Comparison of ENCODE assay signal across 22 mouse cellular contexts in the genomic region with DNA sequence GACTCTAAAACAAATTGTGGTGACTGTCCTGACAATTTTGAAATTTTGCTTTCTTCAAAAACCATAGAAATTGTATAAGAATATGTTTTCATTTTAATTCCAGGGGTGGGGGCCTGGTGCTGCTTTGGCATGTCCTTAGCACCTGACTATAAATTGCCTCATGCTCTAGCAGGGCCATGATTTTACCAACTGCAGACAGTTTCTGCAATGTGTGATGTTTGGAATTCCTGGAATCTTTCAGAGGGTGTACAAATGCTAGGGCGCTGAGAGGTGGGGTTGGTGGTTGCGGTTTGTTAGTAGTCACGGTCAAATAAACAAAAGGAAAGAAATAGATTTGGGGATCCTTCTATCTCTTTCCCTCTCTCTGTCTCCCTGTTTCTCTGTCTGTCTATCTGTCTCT. TPM values are rescaled to one million over a fixed set of nuclear protein-coding genes. Genes with fewer than 3 reads are reported as not detected.
DNase-seq lines count a peak whose midpoint lies in the region; ATAC-seq and TF ChIP-seq lines count a peak whose summit lies in the region.
"Had no signal": no experiment of that assay in that cellular context is flagged by ENCODE, and none has a peak within 500 bp of the region (broad histone marks: within the 10 kb centered on the region; RNA-seq: fewer than 3 reads in every experiment).

No protein-coding gene starts in this region.

- ATAC-seq in intestine, postnatal 0 days, result no peak
- no peak for ATAC-seq in intestine, embryonic 15.5 days
- no peak for ATAC-seq in midbrain, embryonic 11.5 days (ENCODE audit: low FRiP score)
- no peak for ATAC-seq in midbrain, embryonic 14.5 days (ENCODE audit: low FRiP score, low TSS enrichment)
- ATAC-seq: CD4-positive, CD25-positive, alpha-beta regulatory T cell, adult 4 months; forebrain, embryonic 13.5 days; forebrain, embryonic 15.5 days; forebrain, postnatal 0 days had no signal

- peak overlapping the region; percentile 60; the same call in 1 of the 2 replicates for H3K27ac ChIP-seq in intestine, postnatal 0 days (ENCODE audit: low read depth, low read length)
- no peak overlapping the region for H3K27ac ChIP-seq in intestine, embryonic 15.5 days
- no peak overlapping the region for H3K27ac ChIP-seq in midbrain, embryonic 11.5 days (ENCODE audit: low read depth, low read length)
- H3K27ac ChIP-seq in midbrain, embryonic 14.5 days (replicated peaks; ENCODE audit: low read depth, low read length), result no peak overlapping the region
- peak overlapping the region; percentile 90 for H3K27ac ChIP-seq in small intestine, adult 2 months (ENCODE audit: insufficient read depth, low read depth, low read length)
- H3K27ac ChIP-seq: embryonic facial prominence, embryonic 10.5 days; embryonic facial prominence, embryonic 12.5 days; forebrain, embryonic 13.5 days; forebrain, embryonic 15.5 days had no signal

- no peak for TF ChIP-seq POLR2A in small intestine, adult 2 months (IDR thresholded peaks at IDR 0.05; ENCODE audit: low read depth, low read length)

- 0 out of 2 replicates have a peak, but pooled peaks cover 3% of the 10 kb centered on the region for H3K36me3 ChIP-seq in intestine, postnatal 0 days (ENCODE audit: control insufficient read depth, insufficient read depth)
- H3K36me3 ChIP-seq in intestine, embryonic 15.5 days, result no peaks in the 10 kb centered on the region
- no peaks in the 10 kb centered on the region for H3K36me3 ChIP-seq in midbrain, embryonic 11.5 days (ENCODE audit: control insufficient read depth, insufficient read depth, low read length)
- no peaks in the 10 kb centered on the region for H3K36me3 ChIP-seq in midbrain, embryonic 14.5 days (ENCODE audit: control insufficient read depth, insufficient read depth, low read length)
- H3K36me3 ChIP-seq in small intestine, adult 2 months (ENCODE audit: control insufficient read depth, insufficient read depth, low read length), result no peaks in the 10 kb centered on the region
- H3K36me3 ChIP-seq: embryonic facial prominence, embryonic 10.5 days; forebrain, embryonic 15.5 days; G1E had no signal

- peak; percentile 67 for DNase-seq in midbrain, embryonic 11.5 days (ENCODE audit: low spot score, missing footprints)
- DNase-seq in midbrain, embryonic 14.5 days, result no peak
- DNase-seq in cerebellum, adult 11-12 months, result no peak
- DNase-seq: adrenal gland, adult 2 months; adrenal gland, postnatal 10 days; adrenal gland, postnatal 25 days; B cell, adult 2 months; cerebellum, adult 11 months; cerebellum, adult 2 months; cerebellum, adult 9-10 months; cerebellum, postnatal 10 days; cerebellum, postnatal 25 days; forebrain, postnatal 0 days had no signal

- no peak overlapping the region for H3K4me3 ChIP-seq in intestine, postnatal 0 days (ENCODE audit: low read depth, low read length)
- no peak overlapping the region for H3K4me3 ChIP-seq in intestine, embryonic 15.5 days (replicated peaks)
- H3K4me3 ChIP-seq in midbrain, embryonic 11.5 days (ENCODE audit: low read depth, low read length), result no peak overlapping the region
- H3K4me3 ChIP-seq in midbrain, embryonic 14.5 days (replicated peaks; ENCODE audit: low read depth, low read length), result no peak overlapping the region
- H3K4me3 ChIP-seq in small intestine, adult 2 months (ENCODE audit: low read depth, low read length), result no peak overlapping the region
- H3K4me3 ChIP-seq: embryonic facial prominence, embryonic 10.5 days; embryonic facial prominence, embryonic 12.5 days; forebrain, embryonic 13.5 days; forebrain, embryonic 15.5 days had no signal

- H3K9me3 ChIP-seq in intestine, postnatal 0 days (ENCODE audit: control insufficient read depth), result no peaks in the 10 kb centered on the region
- H3K9me3 ChIP-seq in intestine, embryonic 15.5 days, result no peaks in the 10 kb centered on the region
- no peaks in the 10 kb centered on the region for H3K9me3 ChIP-seq in midbrain, embryonic 11.5 days (ENCODE audit: control insufficient read depth, low read length)
- no peaks in the 10 kb centered on the region for H3K9me3 ChIP-seq in midbrain, embryonic 14.5 days (ENCODE audit: control insufficient read depth, low read length)
- H3K9me3 ChIP-seq: embryonic facial prominence, embryonic 10.5 days; embryonic facial prominence, embryonic 12.5 days; forebrain, embryonic 13.5 days; forebrain, embryonic 15.5 days; G1E had no signal

- H3K4me2 ChIP-seq in intestine, postnatal 0 days (replicated peaks; ENCODE audit: low read depth), result no peak overlapping the region
- no peak overlapping the region for H3K4me2 ChIP-seq in intestine, embryonic 15.5 days (replicated peaks)
- no peak overlapping the region for H3K4me2 ChIP-seq in midbrain, embryonic 11.5 days
- no peak overlapping the region for H3K4me2 ChIP-seq in midbrain, embryonic 14.5 days (ENCODE audit: low read length)
- H3K4me2 ChIP-seq: embryonic facial prominence, embryonic 12.5 days; forebrain, embryonic 13.5 days; forebrain, embryonic 15.5 days had no signal

- no peak for TF ChIP-seq CTCF in intestine, postnatal 0 days (IDR thresholded peaks at IDR 0.05; ENCODE audit: low read depth)
- no peak for TF ChIP-seq CTCF in small intestine, adult 2 months (IDR thresholded peaks at IDR 0.05; ENCODE audit: extremely low read depth, insufficient read length, insufficient replicate concordance, low read depth, low read length)

- no peaks in the 10 kb centered on the region for H3K27me3 ChIP-seq in intestine, postnatal 0 days (replicated peaks; ENCODE audit: control insufficient read depth, insufficient read depth, low read length)
- H3K27me3 ChIP-seq in intestine, embryonic 15.5 days (replicated peaks), result 0 out of 2 replicates have a peak, but pooled peaks cover 4% of the 10 kb centered on the region
- no peaks in the 10 kb centered on the region; the same call in 1 of the 2 replicates for H3K27me3 ChIP-seq in midbrain, embryonic 11.5 days (ENCODE audit: control insufficient read depth, insufficient read depth, low read length)
- H3K27me3 ChIP-seq in midbrain, embryonic 14.5 days (ENCODE audit: control insufficient read depth, insufficient read depth, low read length), result no peaks in the 10 kb centered on the region
- H3K27me3 ChIP-seq in small intestine, adult 2 months (ENCODE audit: control insufficient read depth, insufficient read depth, low read length), result no peaks in the 10 kb centered on the region
- H3K27me3 ChIP-seq: forebrain, embryonic 15.5 days had no signal

- H3K9ac ChIP-seq in intestine, postnatal 0 days (ENCODE audit: low read depth, low read length), result no peak overlapping the region
- no peak overlapping the region for H3K9ac ChIP-seq in intestine, embryonic 15.5 days
- no peak overlapping the region for H3K9ac ChIP-seq in midbrain, embryonic 11.5 days (ENCODE audit: low read length)
- no peak overlapping the region for H3K9ac ChIP-seq in midbrain, embryonic 14.5 days (replicated peaks; ENCODE audit: low read length)
- H3K9ac ChIP-seq: embryonic facial prominence, embryonic 12.5 days; forebrain, embryonic 13.5 days; forebrain, embryonic 15.5 days; forebrain, postnatal 0 days had no signal

- WGBS in intestine, postnatal 0 days, result 72% methylated on average over 3 of the region's 3 CpGs
- 74% methylated on average over 3 of the region's 3 CpGs for WGBS in intestine, embryonic 15.5 days
- 94% methylated on average over 3 of the region's 3 CpGs for WGBS in midbrain, embryonic 11.5 days
- 92% methylated on average over 3 of the region's 3 CpGs for WGBS in midbrain, embryonic 14.5 days
- WGBS in small intestine, adult 2 months, result 91% methylated on average over 3 of the region's 3 CpGs

- H3K4me1 ChIP-seq in intestine, postnatal 0 days (replicated peaks; ENCODE audit: control insufficient read depth, insufficient read depth, low read length), result no peaks in the 10 kb centered on the region
- peaks cover 11% of the 10 kb centered on the region for H3K4me1 ChIP-seq in intestine, embryonic 15.5 days (replicated peaks)
- peaks cover 6% of the 10 kb centered on the region; the same call in 1 of the 2 replicates for H3K4me1 ChIP-seq in midbrain, embryonic 11.5 days (ENCODE audit: control insufficient read depth, insufficient read depth, low read length)
- H3K4me1 ChIP-seq in midbrain, embryonic 14.5 days (ENCODE audit: control insufficient read depth, insufficient read depth, low read length), result peaks cover 10% of the 10 kb centered on the region; the same call in 1 of the 2 replicates
- peaks cover 17% of the 10 kb centered on the region for H3K4me1 ChIP-seq in small intestine, adult 2 months (ENCODE audit: control insufficient read depth, insufficient read depth, insufficient read length, low read length)
- H3K4me1 ChIP-seq: embryonic facial prominence, embryonic 12.5 days had no signal

RNA-seq across cellular contexts. Expression of gene Zfp747, which starts 9.6 kb away (rescaled TPM):
- 7.3 and 9.0 TPM in 2 replicates for polyA plus RNA-seq in intestine, postnatal 0 days (2015; fragmentation: Nextera tagmentation; extraction: Ambion mirVana)
- 10.5 and 11.5 TPM in 2 replicates for polyA plus RNA-seq in intestine, embryonic 15.5 days (2015; fragmentation: Nextera tagmentation; extraction: Ambion mirVana)
- polyA plus RNA-seq in midbrain, embryonic 11.5 days (2014; fragmentation: Nextera tagmentation; extraction: Ambion mirVana), result 6.4 and 6.5 TPM in 2 replicates
- polyA plus RNA-seq in midbrain, embryonic 14.5 days (2014; fragmentation: Nextera tagmentation; extraction: Ambion mirVana), result 7.0 and 7.7 TPM in 2 replicates
- polyA plus RNA-seq in small intestine, adult 2 months (2012; rRNA removed), result 15.0 and 35.5 TPM in 2 replicates

RNA-seq across cellular contexts. Expression of gene 9130019O22Rik, which starts 20.7 kb away (rescaled TPM):
- 4.7 and 5.8 TPM in 2 replicates for polyA plus RNA-seq in intestine, postnatal 0 days (2015; fragmentation: Nextera tagmentation; extraction: Ambion mirVana)
- 6.3 TPM in 2 replicates for polyA plus RNA-seq in intestine, embryonic 15.5 days (2015; fragmentation: Nextera tagmentation; extraction: Ambion mirVana)
- 6.1 and 6.5 TPM in 2 replicates for polyA plus RNA-seq in midbrain, embryonic 11.5 days (2014; fragmentation: Nextera tagmentation; extraction: Ambion mirVana)
- polyA plus RNA-seq in midbrain, embryonic 14.5 days (2014; fragmentation: Nextera tagmentation; extraction: Ambion mirVana), result 5.3 and 6.9 TPM in 2 replicates
- polyA plus RNA-seq in small intestine, adult 2 months (2012; rRNA removed), result 4.5 and 7.3 TPM in 2 replicates

RNA-seq across cellular contexts. Expression of gene Zfp768, which starts 20.9 kb away (rescaled TPM):
- polyA plus RNA-seq in intestine, postnatal 0 days (2015; fragmentation: Nextera tagmentation; extraction: Ambion mirVana), result 16.3 and 18.0 TPM in 2 replicates
- polyA plus RNA-seq in intestine, embryonic 15.5 days (2015; fragmentation: Nextera tagmentation; extraction: Ambion mirVana), result 18.9 and 19.9 TPM in 2 replicates
- polyA plus RNA-seq in midbrain, embryonic 11.5 days (2014; fragmentation: Nextera tagmentation; extraction: Ambion mirVana), result 5.8 and 7.5 TPM in 2 replicates
- 5.1 and 12.9 TPM in 2 replicates for polyA plus RNA-seq in midbrain, embryonic 14.5 days (2014; fragmentation: Nextera tagmentation; extraction: Ambion mirVana)
- 27.3 and 47.4 TPM in 2 replicates for polyA plus RNA-seq in small intestine, adult 2 months (2012; rRNA removed)
- polyA plus RNA-seq: CD4-positive, CD25-positive, alpha-beta regulatory T cell, adult 4 months had no signal

RNA-seq across cellular contexts. Expression of gene E430018J23Rik, which starts 27.2 kb away (rescaled TPM):
- polyA plus RNA-seq in intestine, postnatal 0 days (2015; fragmentation: Nextera tagmentation; extraction: Ambion mirVana), result 6.8 and 8.0 TPM in 2 replicates
- 8.0 and 9.3 TPM in 2 replicates for polyA plus RNA-seq in intestine, embryonic 15.5 days (2015; fragmentation: Nextera tagmentation; extraction: Ambion mirVana)
- 5.0 and 6.4 TPM in 2 replicates for polyA plus RNA-seq in midbrain, embryonic 11.5 days (2014; fragmentation: Nextera tagmentation; extraction: Ambion mirVana)
- polyA plus RNA-seq in midbrain, embryonic 14.5 days (2014; fragmentation: Nextera tagmentation; extraction: Ambion mirVana), result 5.5 and 6.2 TPM in 2 replicates
- 6.5 and 12.8 TPM in 2 replicates for polyA plus RNA-seq in small intestine, adult 2 months (2012; rRNA removed)

RNA-seq across cellular contexts. Expression of gene Zfp764, which starts 40.4 kb away (rescaled TPM):
- 4.8 and 5.2 TPM in 2 replicates for polyA plus RNA-seq in intestine, postnatal 0 days (2015; fragmentation: Nextera tagmentation; extraction: Ambion mirVana)
- 7.5 and 8.3 TPM in 2 replicates for polyA plus RNA-seq in intestine, embryonic 15.5 days (2015; fragmentation: Nextera tagmentation; extraction: Ambion mirVana)
- polyA plus RNA-seq in midbrain, embryonic 11.5 days (2014; fragmentation: Nextera tagmentation; extraction: Ambion mirVana), result 6.8 and 7.1 TPM in 2 replicates
- 4.6 and 5.7 TPM in 2 replicates for polyA plus RNA-seq in midbrain, embryonic 14.5 days (2014; fragmentation: Nextera tagmentation; extraction: Ambion mirVana)
- 3.5 and 5.8 TPM in 2 replicates for polyA plus RNA-seq in small intestine, adult 2 months (2012; rRNA removed)

Comparison
In these comparisons a context has a peak if more than half of its experiments do, and no peak if none do; other contexts are left out.
1. H3K27ac ChIP-seq: peak in intestine, postnatal 0 days (single experiment) and small intestine, adult 2 months (single experiment); none in intestine, embryonic 15.5 days (single experiment), midbrain, embryonic 11.5 days (single experiment) and midbrain, embryonic 14.5 days (single experiment).